Mouse (Mus musculus): ENCODE data around the gene Ces4a. TPM values are rescaled to one million over a fixed set of nuclear protein-coding genes. Genes with fewer than 3 reads are reported as not detected.
"Not testable (repeated sequence)": the region's sequence is repeated elsewhere in the genome, so short reads cannot be mapped to it uniquely, and the experiment has no call there.

The Ces4a gene
- polyA plus RNA-seq (2015; fragmentation: Nextera tagmentation; extraction: Ambion mirVana) = not detected in 2 replicates

GRCm38 (mm10) chr8:105131509-105131908 lies at the start of gene Ces4a:
Ces4a (plus strand) TSS chr8:105131800.
- no peak for ATAC-seq (ENCODE audit: insufficient read depth, low FRiP score)
- H3K4me2 ChIP-seq (ENCODE audit: low read depth, low read length) = no peak within 1 kb of the TSS
- no peaks in the 10 kb centered on the region for H3K36me3 ChIP-seq (ENCODE audit: control insufficient read depth, insufficient read depth, low read length)
- no peaks in the 10 kb centered on the region for H3K9me3 ChIP-seq (replicated peaks; ENCODE audit: control insufficient read depth, low read length)
- H3K9ac ChIP-seq (ENCODE audit: low read length) = no peak within 1 kb of the TSS
- no peak within 1 kb of the TSS for H3K27ac ChIP-seq (ENCODE audit: low read length)
- no peak within 1 kb of the TSS for H3K4me3 ChIP-seq (replicated peaks; ENCODE audit: low read length)
- no peaks in the 10 kb centered on the region for H3K27me3 ChIP-seq (ENCODE audit: control insufficient read depth, insufficient read depth, low read length)
- WGBS = 85% methylated on average over 5 of the region's 5 CpGs
- H3K4me1 ChIP-seq (ENCODE audit: control insufficient read depth, insufficient read depth, low read length) = no peaks in the 10 kb centered on the region

GRCm38 (mm10) chr8:105083449-105084050 lies 48.0 kb upstream of the Ces4a start, which contains the start of gene Ces3b:
Ces3b (plus strand) TSS chr8:105083753.
- WGBS = 53% methylated on average over 7 of the region's 7 CpGs
- H3K4me1 ChIP-seq (ENCODE audit: control insufficient read depth, insufficient read depth, low read length) = no peaks in the 10 kb centered on the region
- H3K27ac ChIP-seq (ENCODE audit: low read length) = no peak within 1 kb of the TSS
- no peak within 1 kb of the TSS for H3K4me2 ChIP-seq (ENCODE audit: low read depth, low read length)
- no peaks in the 10 kb centered on the region for H3K9me3 ChIP-seq (replicated peaks; ENCODE audit: control insufficient read depth, low read length)
- no peak within 1 kb of the TSS for H3K4me3 ChIP-seq (replicated peaks; ENCODE audit: low read length)
- no peak within 1 kb of the TSS for H3K9ac ChIP-seq (ENCODE audit: low read length)
- no peaks in the 10 kb centered on the region for H3K27me3 ChIP-seq (ENCODE audit: control insufficient read depth, insufficient read depth, low read length)
- H3K36me3 ChIP-seq (ENCODE audit: control insufficient read depth, insufficient read depth, low read length) = no peaks in the 10 kb centered on the region
- ATAC-seq (ENCODE audit: insufficient read depth, low FRiP score) = no peak

- H3K36me3 ChIP-seq (ENCODE audit: control insufficient read depth, insufficient read depth, low read length); H3K4me1 ChIP-seq (ENCODE audit: control insufficient read depth, insufficient read depth, low read length); ATAC-seq (ENCODE audit: insufficient read depth, low FRiP score); H3K9me3 ChIP-seq (replicated peaks; ENCODE audit: control insufficient read depth, low read length); H3K9ac ChIP-seq (ENCODE audit: low read length); H3K4me2 ChIP-seq (ENCODE audit: low read depth, low read length); H3K27me3 ChIP-seq (ENCODE audit: control insufficient read depth, insufficient read depth, low read length); H3K4me3 ChIP-seq (replicated peaks; ENCODE audit: low read length); H3K27ac ChIP-seq (ENCODE audit: low read length): not testable (repeated sequence)
- 75% methylated on average over 4 of the region's 5 CpGs for WGBS
These were observed 43.4 kb upstream of the Ces4a start for GRCm38 (mm10) chr8:105088166-105088565.

GRCm38 (mm10) chr8:105088581-105088980 lies 43.0 kb upstream of the Ces4a start:
- Histone ChIP-seq H3K9ac (ENCODE audit: low read length) (no peak overlapping the region), H3K4me2 (ENCODE audit: low read depth, low read length) (no peak overlapping the region), H3K36me3 (ENCODE audit: control insufficient read depth, insufficient read depth, low read length) (no peaks in the 10 kb centered on the region), H3K4me1 (ENCODE audit: control insufficient read depth, insufficient read depth, low read length) (no peaks in the 10 kb centered on the region), H3K27ac (ENCODE audit: low read length) (no peak overlapping the region), H3K9me3 (replicated peaks; ENCODE audit: control insufficient read depth, low read length) (no peaks in the 10 kb centered on the region), H3K4me3 (replicated peaks; ENCODE audit: low read length) (no peak overlapping the region), H3K27me3 (ENCODE audit: control insufficient read depth, insufficient read depth, low read length) (no peaks in the 10 kb centered on the region)
- WGBS = 70% methylated on average over 4 of the region's 4 CpGs
- ATAC-seq (ENCODE audit: insufficient read depth, low FRiP score) = no peak

- Histone ChIP-seq H3K36me3 (ENCODE audit: control insufficient read depth, insufficient read depth, low read length) (no peaks in the 10 kb centered on the region), H3K9me3 (replicated peaks; ENCODE audit: control insufficient read depth, low read length) (no peaks in the 10 kb centered on the region), H3K4me3 (replicated peaks; ENCODE audit: low read length) (no peak overlapping the region), H3K4me2 (ENCODE audit: low read depth, low read length) (no peak overlapping the region), H3K27me3 (ENCODE audit: control insufficient read depth, insufficient read depth, low read length) (no peaks in the 10 kb centered on the region), H3K27ac (ENCODE audit: low read length) (no peak overlapping the region), H3K4me1 (ENCODE audit: control insufficient read depth, insufficient read depth, low read length) (no peaks in the 10 kb centered on the region), H3K9ac (ENCODE audit: low read length) (no peak overlapping the region)
- ATAC-seq (ENCODE audit: insufficient read depth, low FRiP score) = peak; percentile 29; the same call in 1 of the 2 replicates
- WGBS = 78% methylated on average over 3 of the region's 3 CpGs
These were observed 37.6 kb upstream of the Ces4a start for GRCm38 (mm10) chr8:105093992-105094391.

- not testable (repeated sequence) for H3K4me1 ChIP-seq (ENCODE audit: control insufficient read depth, insufficient read depth, low read length); H3K27me3 ChIP-seq (ENCODE audit: control insufficient read depth, insufficient read depth, low read length); H3K4me3 ChIP-seq (replicated peaks; ENCODE audit: low read length); H3K27ac ChIP-seq (ENCODE audit: low read length); H3K4me2 ChIP-seq (ENCODE audit: low read depth, low read length); H3K9ac ChIP-seq (ENCODE audit: low read length); H3K36me3 ChIP-seq (ENCODE audit: control insufficient read depth, insufficient read depth, low read length); H3K9me3 ChIP-seq (replicated peaks; ENCODE audit: control insufficient read depth, low read length); ATAC-seq (ENCODE audit: insufficient read depth, low FRiP score)
- 71% methylated on average over 4 of the region's 4 CpGs for WGBS
These were observed 29.4 kb upstream of the Ces4a start for GRCm38 (mm10) chr8:105102101-105102785.

- H3K4me1 ChIP-seq (ENCODE audit: control insufficient read depth, insufficient read depth, low read length); H3K36me3 ChIP-seq (ENCODE audit: control insufficient read depth, insufficient read depth, low read length); H3K9ac ChIP-seq (ENCODE audit: low read length); H3K9me3 ChIP-seq (replicated peaks; ENCODE audit: control insufficient read depth, low read length); H3K4me2 ChIP-seq (ENCODE audit: low read depth, low read length); H3K27me3 ChIP-seq (ENCODE audit: control insufficient read depth, insufficient read depth, low read length); ATAC-seq (ENCODE audit: insufficient read depth, low FRiP score); H3K4me3 ChIP-seq (replicated peaks; ENCODE audit: low read length); H3K27ac ChIP-seq (ENCODE audit: low read length): not testable (repeated sequence)
- WGBS = 82% methylated on average over 5 of the region's 5 CpGs
These were observed 27.9 kb upstream of the Ces4a start for GRCm38 (mm10) chr8:105103701-105104100.

GRCm38 (mm10) chr8:105104220-105104619 lies 27.4 kb upstream of the Ces4a start:
- no peak overlapping the region for H3K27ac ChIP-seq (ENCODE audit: low read length)
- H3K27me3 ChIP-seq (ENCODE audit: control insufficient read depth, insufficient read depth, low read length) = no peaks in the 10 kb centered on the region
- H3K36me3 ChIP-seq (ENCODE audit: control insufficient read depth, insufficient read depth, low read length) = no peaks in the 10 kb centered on the region
- WGBS = 82% methylated on average over 3 of the region's 3 CpGs
- H3K4me3 ChIP-seq (replicated peaks; ENCODE audit: low read length) = no peak overlapping the region
- no peak overlapping the region for H3K4me2 ChIP-seq (ENCODE audit: low read depth, low read length)
- no peaks in the 10 kb centered on the region for H3K9me3 ChIP-seq (replicated peaks; ENCODE audit: control insufficient read depth, low read length)
- no peak overlapping the region for H3K9ac ChIP-seq (ENCODE audit: low read length)
- no peak for ATAC-seq (ENCODE audit: insufficient read depth, low FRiP score)
- H3K4me1 ChIP-seq (ENCODE audit: control insufficient read depth, insufficient read depth, low read length) = no peaks in the 10 kb centered on the region

- Histone ChIP-seq H3K4me2 (ENCODE audit: low read depth, low read length) (no peak overlapping the region), H3K9me3 (replicated peaks; ENCODE audit: control insufficient read depth, low read length) (no peaks in the 10 kb centered on the region), H3K4me1 (ENCODE audit: control insufficient read depth, insufficient read depth, low read length) (no peaks in the 10 kb centered on the region), H3K36me3 (ENCODE audit: control insufficient read depth, insufficient read depth, low read length) (no peaks in the 10 kb centered on the region), H3K9ac (ENCODE audit: low read length) (no peak overlapping the region), H3K27me3 (ENCODE audit: control insufficient read depth, insufficient read depth, low read length) (no peaks in the 10 kb centered on the region), H3K4me3 (replicated peaks; ENCODE audit: low read length) (no peak overlapping the region), H3K27ac (ENCODE audit: low read length) (no peak overlapping the region)
- ATAC-seq (ENCODE audit: insufficient read depth, low FRiP score) = no peak
- 78% methylated on average over 9 of the region's 9 CpGs for WGBS
These were observed 1.7 kb upstream of the Ces4a start for GRCm38 (mm10) chr8:105129864-105130263.

Measured in stomach, embryonic 16.5 days (tissue).